Mouse (Mus musculus) small intestine, adult 2 months (tissue): Measurements from ENCODE around the gene 1700025G04Rik.

ENCODE experiments used
- CTCF ChIP-seq: fragments of 200-500 bp; IDR thresholded peaks from 2 replicates; pipeline ENCODE4 v1.5.1; 2012; ENCODE audit warnings: low read depth, mild to moderate bottlenecking, control low read depth, inconsistent platforms, low read length, moderate library complexity, mixed read lengths; ENCODE audit not compliant: insufficient replicate concordance, insufficient read length; ENCODE audit errors: extremely low read depth
- POLR2A ChIP-seq: fragments of 200-500 bp; IDR thresholded peaks from 2 replicates; pipeline ENCODE4 v1.6.1; 2012; ENCODE audit warnings: low read depth, mild to moderate bottlenecking, control low read depth, inconsistent platforms, low read length, moderate library complexity

GRCm38 (mm10) chr1:152106136-152106535 lies 16.2 kb upstream of the 1700025G04Rik start:
- TF ChIP-seq CTCF (no peak), POLR2A (no peak)
